Mouse (Mus musculus) limb, embryonic 14.5 days (tissue): ENCODE results near the gene Cd3eap. TPM values are rescaled to one million over a fixed set of nuclear protein-coding genes. Genes with fewer than 3 reads are reported as not detected.

Source experiments
- ATAC-seq: fragments of 200-750 bp; cut with Nextera tagmentation; 2 replicates; pipeline ENCODE4 v1.8.0; 2017; ENCODE audit warnings: low read depth, moderate number of reproducible peaks, moderate TSS enrichment; ENCODE audit not compliant: low FRiP score
- DNase-seq: peaks from one replicate; pipeline ENCODE4 v3.0.0-alpha.2; 2015; ENCODE audit warnings: low spot score
- H3K27ac ChIP-seq: fragments of 300-500 bp; sonication (generic); replicated peaks from 2 replicates; pipeline ENCODE4 v1.5.1; 2014; ENCODE audit warnings: low read depth, mild to moderate bottlenecking, low read length, moderate library complexity, mixed read lengths
- H3K27me3 ChIP-seq: fragments of 300-500 bp; sonication (generic); 2 replicates; pipeline ENCODE4 v1.6.1; 2014; ENCODE audit warnings: low read length, mixed read lengths; ENCODE audit not compliant: control insufficient read depth, insufficient read depth
- H3K36me3 ChIP-seq: fragments of 300-500 bp; sonication (generic); 2 replicates; pipeline ENCODE4 v1.6.1; 2014; ENCODE audit warnings: mild to moderate bottlenecking, low read length, moderate library complexity, mixed read lengths; ENCODE audit not compliant: control insufficient read depth, insufficient read depth
- H3K4me1 ChIP-seq: fragments of 300-500 bp; sonication (generic); 2 replicates; pipeline ENCODE4 v1.6.1; 2014; ENCODE audit warnings: antibody characterized with exemption, low read length, mixed read lengths; ENCODE audit not compliant: control insufficient read depth, insufficient read depth
- H3K4me2 ChIP-seq: fragments of 300-500 bp; sonication (generic); replicated peaks from 2 replicates; pipeline ENCODE4 v1.6.1; 2014; ENCODE audit warnings: low read depth, mild to moderate bottlenecking, low read length, moderate library complexity; ENCODE audit not compliant: severe bottlenecking
- H3K4me3 ChIP-seq: fragments of 300-500 bp; sonication (generic); replicated peaks from 2 replicates; pipeline ENCODE4 v1.5.1; 2014; ENCODE audit warnings: low read length
- H3K9ac ChIP-seq: fragments of 300-500 bp; sonication (generic); 2 replicates; pipeline ENCODE4 v1.6.1; 2014; ENCODE audit warnings: mild to moderate bottlenecking, low read depth, low read length, moderate library complexity; ENCODE audit not compliant: severe bottlenecking
- H3K9me3 ChIP-seq: fragments of 300-500 bp; sonication (generic); 2 replicates; pipeline ENCODE4 v1.6.1; 2016; ENCODE audit warnings: low read length; ENCODE audit not compliant: control insufficient read depth
- POLR2A ChIP-seq: fragments of 200-500 bp; IDR thresholded peaks from 2 replicates; pipeline ENCODE4 v1.8.0; 2012; ENCODE audit warnings: inconsistent platforms, mild to moderate bottlenecking, moderate library complexity, borderline replicate concordance; ENCODE audit not compliant: insufficient read depth, insufficient read length; ENCODE audit errors: extremely low read depth
- WGBS: fragments of 180-500 bp; shearing (Covaris S2); extraction: QIAGEN DNeasy Blood & Tissue Kit; methylation state at CpG from one replicate; pipeline ENCODE4 v1.1.7; 2014; 5-methylcytosine and 5-hydroxymethylcytosine counted together
- polyA plus RNA-seq, 2 experiments: library from polyadenylated mRNA; depleted of rRNA in 1 of 2; stranded (reverse) in 1 of 2; unstranded in 1 of 2; fragments of >200 nt; fragmentation: Nextera tagmentation in 1 of 2; extraction: Ambion mirVana in 1 of 2; gene quantifications; 2 replicates each; pipeline versions ENCODE4 v1.2.1 to v1.2.3; 2012 to 2014

The Cd3eap gene
- polyA plus RNA-seq, 2 experiments: 19.4 to 25.2 TPM

GRCm38 (mm10) chr7:19318676-19319075 lies 40.6 kb downstream of the Cd3eap start:
- peaks cover 9% of the 10 kb centered on the region; the same call in 1 of the 2 replicates for H3K4me1 ChIP-seq
- no peak overlapping the region for H3K9ac ChIP-seq
- no peaks in the 10 kb centered on the region for H3K36me3 ChIP-seq
- WGBS: 72% methylated on average over 7 of the region's 7 CpGs
- DNase-seq (no peak), ATAC-seq (no peak)
- H3K4me3 ChIP-seq: no peak overlapping the region
- no peak overlapping the region for H3K4me2 ChIP-seq
- H3K27me3 ChIP-seq: no peaks in the 10 kb centered on the region
- no peak overlapping the region for H3K27ac ChIP-seq
- no peaks in the 10 kb centered on the region for H3K9me3 ChIP-seq
- no peak for TF ChIP-seq POLR2A

- Histone ChIP-seq H3K27ac (no peak overlapping the region), H3K4me2 (no peak overlapping the region), H3K9me3 (no peaks in the 10 kb centered on the region), H3K4me1 (peaks cover 9% of the 10 kb centered on the region; the same call in 1 of the 2 replicates), H3K36me3 (no peaks in the 10 kb centered on the region), H3K9ac (no peak overlapping the region), H3K4me3 (no peak overlapping the region), H3K27me3 (no peaks in the 10 kb centered on the region)
- TF ChIP-seq POLR2A: no peak
- ATAC-seq: no peak
- DNase-seq: no peak
- 68% methylated on average over 2 of the region's 2 CpGs for WGBS
These were observed 41.1 kb downstream of the Cd3eap start for GRCm38 (mm10) chr7:19318201-19318600.

- no peak overlapping the region for H3K4me2 ChIP-seq
- H3K9ac ChIP-seq: no peak overlapping the region
- H3K27ac ChIP-seq: no peak overlapping the region
- DNase-seq (no peak), ATAC-seq (no peak)
- H3K27me3 ChIP-seq: no peaks in the 10 kb centered on the region
- no peaks in the 10 kb centered on the region for H3K36me3 ChIP-seq
- H3K4me3 ChIP-seq: no peak overlapping the region
- no peak for TF ChIP-seq POLR2A
- H3K4me1 ChIP-seq: peaks cover 9% of the 10 kb centered on the region; the same call in 1 of the 2 replicates
- WGBS: 65% methylated on average over 14 of the region's 14 CpGs
- no peaks in the 10 kb centered on the region for H3K9me3 ChIP-seq
These were observed 42.7 kb downstream of the Cd3eap start for GRCm38 (mm10) chr7:19316451-19317161.

- no peak overlapping the region for H3K4me2 ChIP-seq
- ATAC-seq (no peak), DNase-seq (no peak)
- H3K27me3 ChIP-seq: no peaks in the 10 kb centered on the region
- H3K4me3 ChIP-seq: no peak overlapping the region
- H3K9me3 ChIP-seq: no peaks in the 10 kb centered on the region
- H3K36me3 ChIP-seq: no peaks in the 10 kb centered on the region
- no peak overlapping the region for H3K9ac ChIP-seq
- 43% methylated on average over 5 of the region's 5 CpGs for WGBS
- no peak overlapping the region for H3K27ac ChIP-seq
- peaks cover 6% of the 10 kb centered on the region; the same call in 1 of the 2 replicates for H3K4me1 ChIP-seq
- TF ChIP-seq POLR2A: no peak
These were observed 45.2 kb downstream of the Cd3eap start for GRCm38 (mm10) chr7:19314033-19314432.

- WGBS: 46% methylated on average over 4 of the region's 4 CpGs
- Histone ChIP-seq H3K9ac (no peak overlapping the region), H3K27me3 (peaks cover 5% of the 10 kb centered on the region), H3K4me3 (no peak overlapping the region), H3K9me3 (no peaks in the 10 kb centered on the region), H3K36me3 (no peaks in the 10 kb centered on the region), H3K4me2 (no peak overlapping the region), H3K4me1 (peaks cover 14% of the 10 kb centered on the region), H3K27ac (no peak overlapping the region)
- ATAC-seq (no peak), DNase-seq (no peak)
- TF ChIP-seq POLR2A: no peak
These were observed 47.3 kb downstream of the Cd3eap start for GRCm38 (mm10) chr7:19311991-19312390.
